Mouse (Mus musculus): ENCODE measurements around the gene Acyp1. TPM values are rescaled to one million over a fixed set of nuclear protein-coding genes. Genes with fewer than 3 reads are reported as not detected.

Gene Acyp1
- 10 to 100 TPM; 37.9 to 52.7 TPM for total RNA-seq (2021)
- long read RNA-seq, experiment 1, transcript Acyp1-204 (3 exons, 634 nt), result major isoform, 16 of 20 reads
- long read RNA-seq, experiment 1, partial matches to known transcripts, result 1 of 20 reads
- long read RNA-seq, experiment 1, other reads (novel, unspliced or antisense), result 1 of 20 reads
- long read RNA-seq, experiment 2, transcript Acyp1-204 (3 exons, 634 nt), result major isoform, 22 of 26 reads
- long read RNA-seq, experiment 2, partial matches to known transcripts, result 0 of 26 reads
- long read RNA-seq, experiment 2, other reads (novel, unspliced or antisense), result 0 of 26 reads

DNA sequence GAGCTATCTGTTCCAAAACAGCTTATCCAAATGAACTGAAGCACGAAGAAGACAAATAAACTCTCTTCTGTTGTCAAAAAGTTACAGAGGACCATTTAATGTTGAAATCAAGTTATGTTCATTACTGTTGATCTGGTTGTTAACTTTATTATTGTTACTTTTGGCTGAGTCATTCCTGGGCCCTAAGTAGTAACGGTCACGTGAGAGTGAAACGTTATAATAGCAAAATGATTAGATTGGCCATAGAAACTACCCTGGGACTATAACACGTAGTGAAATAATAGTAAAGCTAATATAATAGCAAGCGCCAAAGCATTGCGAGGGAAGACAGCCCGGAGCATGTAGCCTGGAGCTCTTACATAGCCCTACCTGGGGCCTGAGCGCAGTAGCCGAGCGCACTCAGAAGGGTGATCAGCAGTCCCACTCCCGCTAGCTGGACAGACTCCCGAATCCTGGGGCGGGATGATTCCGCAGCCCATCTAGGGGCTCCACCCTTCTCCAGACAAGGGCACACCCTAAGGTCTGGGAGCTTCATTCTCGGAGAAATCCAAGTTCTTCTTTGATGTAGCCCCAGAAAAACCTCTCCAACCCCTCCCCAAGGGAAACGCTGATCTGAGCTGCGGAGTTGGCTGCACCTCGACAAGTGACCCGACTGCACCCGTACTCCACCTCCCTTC is at the start of gene Acyp1:
Gene Acyp1 (minus strand): TSS at position 630 of the 677 bp plus-strand sequence.
- intact Hi-C loops (cut with DNase I), result loop anchor here (5.0 kb wide), 1 partner anchor 121 kb away; no protein-coding TSS in a partner anchor
- peak within 1 kb of the TSS; percentile 91 for H3K27ac ChIP-seq
- H3K4me3 ChIP-seq, result peak within 1 kb of the TSS; percentile 82
- TF ChIP-seq CTCF (IDR thresholded peaks at IDR 0.05), result no peak
- DNase-seq, result peak; percentile 81

DNA sequence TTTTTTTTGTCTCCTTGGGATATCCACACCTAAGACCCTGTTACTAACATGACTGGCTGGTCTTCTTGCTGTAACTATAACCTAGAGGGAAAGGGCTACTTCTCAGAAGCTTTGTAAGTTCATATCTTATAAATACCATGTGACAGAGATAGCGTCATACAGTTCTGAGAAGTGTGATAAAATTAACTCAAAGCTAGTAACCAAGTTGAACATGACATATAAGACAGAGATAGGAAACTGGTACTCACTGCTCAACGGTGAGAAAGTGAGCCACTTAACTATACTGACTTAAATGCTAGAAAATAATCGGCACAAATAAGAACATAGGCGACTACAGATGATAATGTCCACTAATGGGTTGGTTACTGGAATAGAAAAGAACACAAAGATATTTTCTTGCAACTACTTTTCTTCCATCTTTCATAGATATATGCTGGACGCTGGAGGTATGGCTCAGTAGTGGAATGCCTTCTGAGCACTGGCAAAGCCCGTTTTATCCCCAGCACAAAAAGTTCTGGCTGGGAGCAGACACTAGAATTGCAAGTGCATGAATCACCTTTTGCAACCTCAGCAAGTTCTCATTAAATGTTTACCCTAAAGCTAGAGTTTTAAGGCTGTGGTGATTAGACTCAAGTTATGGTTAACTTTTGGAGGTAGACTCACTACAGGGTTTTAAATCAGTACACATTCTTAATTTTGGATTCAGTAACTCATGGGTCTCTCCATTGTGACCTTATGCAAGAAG is 49.5 kb upstream of the Acyp1 start:
- peak overlapping the region; percentile 77 for H3K4me3 ChIP-seq
- DNase-seq, result no peak

DNA sequence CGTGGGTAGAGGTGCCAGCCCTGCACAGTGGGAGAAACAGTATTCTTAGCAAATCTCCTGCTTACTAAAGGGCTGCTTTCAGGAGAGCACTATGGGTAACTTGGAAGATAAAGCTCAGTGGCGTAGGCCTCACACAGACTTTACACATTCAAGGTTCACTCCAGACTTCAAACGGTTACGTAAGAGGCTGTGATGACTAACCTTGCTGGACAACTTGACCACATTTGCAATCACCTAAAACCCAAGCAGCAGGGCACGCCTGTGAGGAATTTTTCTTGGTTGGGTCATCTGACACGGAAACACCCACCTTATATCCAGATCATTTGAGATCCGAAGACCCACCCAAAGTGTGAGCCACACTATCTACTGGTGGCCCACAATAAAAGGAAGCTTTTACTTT is 41.9 kb upstream of the Acyp1 start:
- H3K27ac ChIP-seq, result no peak overlapping the region
- DNase-seq, result no peak

More for the DNA sequence above, 49.5 kb upstream of the Acyp1 start:
- intact Hi-C loops (cut with DNase I), result no loop called here
- no peak for TF ChIP-seq CTCF (IDR thresholded peaks at IDR 0.05)
- peak overlapping the region; percentile 46 for H3K27ac ChIP-seq

DNA sequence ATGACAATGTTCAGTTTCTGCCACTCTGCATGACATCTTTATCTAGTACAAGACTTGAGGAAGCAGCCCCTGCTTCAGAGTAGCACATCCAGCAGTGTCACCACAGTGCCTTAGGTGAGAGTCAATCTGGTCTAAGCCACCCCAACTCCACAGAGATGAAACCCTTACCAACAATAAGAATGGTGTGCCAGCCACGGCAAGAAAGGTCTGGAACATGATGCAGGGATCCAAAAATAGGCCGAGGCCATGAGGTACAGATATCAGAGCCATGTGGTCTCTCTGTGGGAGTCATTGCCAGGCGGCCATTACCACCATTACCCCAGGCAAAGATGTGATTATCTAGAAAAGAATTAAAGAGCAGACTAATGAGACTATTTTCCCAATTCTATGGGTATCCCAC is 20.4 kb upstream of the Acyp1 start:
- intact Hi-C loops (cut with DNase I), result no loop called here
- Histone ChIP-seq H3K27ac (0 out of 2 replicates have a peak overlapping the region, but pooled peaks have one; percentile 9), H3K4me3 (no peak overlapping the region)
- DNase-seq, result peak; percentile 47
- TF ChIP-seq CTCF (IDR thresholded peaks at IDR 0.05), result no peak

More for the DNA sequence above, 41.9 kb upstream of the Acyp1 start:
- intact Hi-C loops (cut with DNase I), result no loop called here
- no peak for TF ChIP-seq CTCF (IDR thresholded peaks at IDR 0.05)
- H3K4me3 ChIP-seq, result no peak overlapping the region

DNA sequence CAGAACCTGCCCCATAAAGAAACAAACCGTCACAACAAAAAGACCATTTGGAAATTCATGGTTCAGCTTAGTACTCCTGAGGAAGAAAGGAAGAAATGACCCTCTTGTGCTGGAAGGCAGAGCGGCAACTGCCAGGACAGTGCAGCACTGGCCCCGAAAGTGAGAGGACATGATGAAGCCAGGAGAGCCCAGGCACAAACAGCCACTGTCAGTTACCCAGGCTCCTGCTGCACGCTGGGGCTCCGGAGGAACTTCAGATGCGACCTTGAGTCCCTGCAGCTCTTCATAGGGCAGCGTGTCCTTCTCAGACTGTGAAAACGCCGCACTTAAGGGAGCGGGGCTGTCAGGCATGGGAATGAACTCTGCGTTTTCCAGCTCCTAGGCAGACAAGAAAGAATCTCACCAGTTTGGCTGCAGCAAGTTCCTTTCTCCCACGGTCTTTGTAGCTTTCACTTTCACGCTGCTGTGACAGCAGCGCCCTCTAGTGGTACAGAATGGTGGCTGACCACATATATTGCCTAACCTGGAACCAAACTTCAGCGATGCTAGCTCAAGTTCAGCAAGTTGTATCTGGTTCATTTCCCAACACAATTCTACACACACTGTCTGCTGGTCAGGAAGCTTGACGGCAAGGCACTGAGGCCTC is 17.1 kb upstream of the Acyp1 start:
- TF ChIP-seq CTCF (IDR thresholded peaks at IDR 0.05), result peak; percentile 96
- peak; percentile 86 for DNase-seq
- Histone ChIP-seq H3K4me3 (peak overlapping the region; percentile 64), H3K27ac (peak overlapping the region; percentile 81)
- intact Hi-C loops (cut with DNase I), result loop anchor here (1.0 to 2.0 kb wide), 3 partner anchors 137 to 213 kb away; no protein-coding TSS in a partner anchor

DNA sequence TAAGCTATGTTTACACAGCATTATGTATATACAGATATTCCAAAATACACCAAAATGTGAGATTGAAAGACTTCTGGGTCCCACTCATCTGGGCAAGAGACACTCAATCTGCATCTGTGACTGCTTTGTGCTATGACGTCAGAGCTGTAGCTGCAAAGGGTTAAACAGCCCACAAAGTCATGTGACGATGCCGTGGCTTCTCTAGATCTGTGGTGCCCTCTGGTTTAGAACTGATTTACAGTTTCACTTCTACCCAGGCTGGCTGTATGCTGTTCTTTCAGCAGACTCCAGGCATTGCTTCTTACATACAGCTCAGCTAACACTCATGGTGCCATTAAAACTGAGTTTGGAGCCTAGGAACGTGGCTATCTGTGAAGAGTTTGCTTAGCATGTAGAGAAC is 16.5 kb upstream of the Acyp1 start:
- Histone ChIP-seq H3K4me3 (peak overlapping the region; percentile 64), H3K27ac (peak overlapping the region; percentile 81)
- intact Hi-C loops (cut with DNase I), result loop anchor here (1.0 to 2.0 kb wide), 3 partner anchors 136 to 212 kb away; no protein-coding TSS in a partner anchor
- no peak for DNase-seq
- TF ChIP-seq CTCF (IDR thresholded peaks at IDR 0.05), result no peak

DNA sequence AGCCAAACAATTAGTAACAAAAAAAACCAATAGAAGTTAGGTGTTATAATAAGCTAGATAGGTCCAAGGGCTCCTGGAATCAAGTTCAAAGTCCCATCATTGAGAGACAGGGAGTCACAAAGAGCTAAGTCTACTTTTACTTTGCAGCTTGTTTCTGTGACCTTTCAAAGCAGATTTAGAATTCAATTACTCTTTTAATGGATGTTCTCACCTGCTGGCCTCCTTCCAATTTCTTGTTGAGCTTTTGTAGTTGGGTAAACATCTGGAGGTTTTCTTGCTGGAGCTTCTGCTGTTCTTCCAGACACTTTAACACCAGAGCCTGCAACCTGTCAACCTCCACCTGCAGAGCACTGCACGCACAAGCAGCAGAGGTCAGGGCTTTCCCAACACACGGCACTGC is 15.0 kb upstream of the Acyp1 start:
- TF ChIP-seq CTCF (IDR thresholded peaks at IDR 0.05), result no peak
- intact Hi-C loops (cut with DNase I), result no loop called here
- Histone ChIP-seq H3K27ac (no peak overlapping the region), H3K4me3 (no peak overlapping the region)
- DNase-seq, result no peak

DNA sequence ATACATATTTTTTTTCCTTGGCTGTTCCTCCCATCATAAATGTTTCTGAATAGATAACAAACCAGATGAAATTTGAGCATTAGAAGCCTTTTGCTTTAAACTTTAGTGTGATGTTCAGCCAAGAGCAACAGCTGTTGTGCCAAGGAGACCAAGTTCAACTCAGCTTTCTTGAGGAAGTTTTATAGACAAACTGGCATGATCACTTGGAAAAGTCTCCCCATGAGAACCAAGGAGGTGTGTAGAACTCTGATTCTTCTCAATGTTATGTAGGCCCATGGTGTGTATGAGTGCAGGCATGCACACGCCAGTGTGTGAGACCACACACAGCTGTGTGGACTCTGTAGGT is 10.6 kb upstream of the Acyp1 start:
- Histone ChIP-seq H3K27ac (peak overlapping the region; percentile 46; the same call in 1 of the 2 replicates), H3K4me3 (no peak overlapping the region)
- intact Hi-C loops (cut with DNase I), result no loop called here
- no peak for DNase-seq
- TF ChIP-seq CTCF (IDR thresholded peaks at IDR 0.05), result no peak

DNA sequence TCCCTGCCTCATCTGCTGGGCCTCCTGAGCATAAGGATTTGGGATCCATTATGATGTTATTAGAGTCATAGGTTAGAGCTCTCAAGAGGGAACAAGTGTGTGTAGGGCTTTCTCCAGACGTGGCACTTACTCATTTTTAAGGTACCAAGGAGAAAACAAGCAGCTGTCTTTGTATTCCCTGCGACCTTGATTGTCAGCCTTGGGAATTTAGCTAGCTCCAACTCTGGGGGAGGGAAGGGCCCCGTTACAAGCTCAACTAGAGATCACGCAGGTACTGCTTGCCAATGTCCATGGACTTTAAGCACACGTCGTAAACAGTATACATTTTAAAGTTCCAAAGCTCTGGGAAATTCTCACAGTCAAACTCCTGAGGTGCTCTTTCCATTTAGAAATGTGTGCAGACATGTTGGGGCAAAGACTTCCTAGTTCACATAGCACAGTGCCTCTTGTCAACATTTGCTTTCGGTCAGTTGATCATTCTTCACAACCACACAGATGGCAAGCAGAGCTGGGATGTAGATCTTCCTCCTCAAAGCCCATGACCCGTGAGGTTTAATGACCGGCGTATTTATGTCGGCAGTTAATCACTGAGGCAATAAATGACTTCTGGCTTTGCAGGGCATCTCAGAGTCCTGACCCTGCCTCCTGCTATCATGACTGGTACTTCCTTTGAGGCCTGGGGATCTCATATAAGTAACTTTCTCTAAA is 10.0 kb upstream of the Acyp1 start:
- no peak overlapping the region for H3K4me3 ChIP-seq
- no peak for TF ChIP-seq CTCF (IDR thresholded peaks at IDR 0.05)
- H3K27ac ChIP-seq, result peak overlapping the region; percentile 46; the same call in 1 of the 2 replicates
- DNase-seq, result no peak
- intact Hi-C loops (cut with DNase I), result no loop called here

DNA sequence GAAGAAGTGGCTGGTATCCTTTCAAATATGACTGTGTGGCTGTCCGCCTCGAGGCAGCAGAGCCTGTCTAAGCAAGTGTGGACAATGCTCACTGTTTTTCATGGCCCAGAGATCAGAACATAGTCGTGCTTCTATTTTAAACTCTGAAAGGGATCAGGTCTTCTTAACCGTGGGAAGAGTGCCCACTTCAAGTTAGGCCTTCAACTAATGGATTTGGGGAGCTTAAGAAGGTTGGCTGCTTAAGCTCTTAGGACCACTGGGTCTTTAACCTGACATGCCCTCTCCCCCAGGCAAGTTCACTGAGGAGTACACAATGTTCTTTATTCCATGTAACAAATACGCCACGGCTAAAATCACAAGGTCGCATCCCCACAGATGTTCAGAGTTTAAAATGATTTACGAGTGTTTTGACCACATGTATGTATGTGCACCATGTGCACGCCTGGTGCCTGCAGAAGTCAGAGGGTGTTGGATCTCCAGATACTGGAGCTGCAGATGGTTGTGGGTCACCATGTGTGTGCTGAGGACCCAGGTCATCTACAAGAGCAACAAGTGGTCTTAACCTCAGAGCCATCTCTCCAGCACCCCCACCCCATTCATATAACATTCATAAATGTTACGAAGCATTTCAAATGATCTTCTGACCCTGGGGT is 9.2 kb upstream of the Acyp1 start:
- TF ChIP-seq CTCF (IDR thresholded peaks at IDR 0.05), result no peak
- Histone ChIP-seq H3K27ac (peak overlapping the region; percentile 43), H3K4me3 (no peak overlapping the region)
- no peak for DNase-seq
- intact Hi-C loops (cut with DNase I), result no loop called here

DNA sequence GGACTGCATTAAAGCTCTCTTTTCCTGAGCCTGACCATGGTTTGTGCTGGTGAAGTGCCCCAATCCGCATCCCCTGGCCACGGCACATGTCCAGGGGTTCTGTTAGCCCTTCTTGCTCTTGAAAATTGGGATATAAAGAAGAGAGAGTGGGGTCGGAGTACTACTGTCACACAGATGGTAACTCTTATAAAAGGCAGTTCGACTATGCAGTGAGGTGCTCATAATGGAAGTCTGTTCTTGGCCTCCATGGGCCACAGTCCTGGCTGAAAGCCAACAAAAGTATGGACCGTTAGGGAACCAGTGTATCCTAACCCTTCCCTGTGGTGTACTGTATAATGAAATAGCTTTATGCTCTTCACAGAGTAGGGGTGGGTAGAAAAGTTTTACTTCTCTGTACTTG is 8.7 kb upstream of the Acyp1 start:
- intact Hi-C loops (cut with DNase I), result no loop called here

More for the DNA sequence above, 8.7 kb upstream of the Acyp1 start:
- Histone ChIP-seq H3K27ac (peak overlapping the region; percentile 43), H3K4me3 (no peak overlapping the region)
- no peak for DNase-seq
- TF ChIP-seq CTCF (IDR thresholded peaks at IDR 0.05), result no peak

All from gastrocnemius, adult 2 months (tissue).